Mouse (Mus musculus): Measurements from ENCODE around the gene Nmnat2. TPM values are rescaled to one million over a fixed set of nuclear protein-coding genes. Genes with fewer than 3 reads are reported as not detected.

Gene Nmnat2
- polyA plus RNA-seq, 1 experiment: 8.3 TPM

GRCm38 (mm10) chr1:153013541-153014288 is 58.9 kb downstream of the Nmnat2 start:
- no peaks in the 10 kb centered on the region for H3K79me3 ChIP-seq (ENCODE audit: low read depth)
- TF ChIP-seq MYOG (IDR thresholded peaks at IDR 0.05; ENCODE audit: control insufficient read depth, extremely low read depth, insufficient read length): no peak
- no peak for TF ChIP-seq MYOD1 (IDR thresholded peaks at IDR 0.05; ENCODE audit: control insufficient read depth, insufficient read length, low read depth)
- no peak for TF ChIP-seq CEBPB (IDR thresholded peaks at IDR 0.05; ENCODE audit: low read depth)
- TF ChIP-seq FOSL1 (IDR thresholded peaks at IDR 0.05; ENCODE audit: insufficient read depth, low read length, poor library complexity, severe bottlenecking): no peak
- no peak for TF ChIP-seq USF1 (IDR thresholded peaks at IDR 0.05; ENCODE audit: low read depth)
- TF ChIP-seq CTCF (IDR thresholded peaks at IDR 0.05; ENCODE audit: control insufficient read depth, insufficient read depth, insufficient read length): no peak
- TF ChIP-seq MAX (IDR thresholded peaks at IDR 0.05): no peak
- H3K27me3 ChIP-seq (ENCODE audit: control insufficient read depth, insufficient read depth, insufficient read length): no peaks in the 10 kb centered on the region

GRCm38 (mm10) chr1:153014431-153015186 is 59.8 kb downstream of the Nmnat2 start:
- Histone ChIP-seq H3ac (ENCODE audit: control insufficient read depth, insufficient read length, low read depth) (no peak overlapping the region), H3K4me3 (ENCODE audit: insufficient read depth, poor library complexity, severe bottlenecking) (no peak overlapping the region), H3K27me3 (ENCODE audit: control insufficient read depth, insufficient read depth, insufficient read length) (no peaks in the 10 kb centered on the region), H3K36me3 (ENCODE audit: control insufficient read depth, insufficient read depth) (no peaks in the 10 kb centered on the region), H3K79me2 (ENCODE audit: control insufficient read depth, insufficient read depth) (no peaks in the 10 kb centered on the region), H3K79me3 (ENCODE audit: low read depth) (no peaks in the 10 kb centered on the region)
- TF ChIP-seq USF1 (IDR thresholded peaks at IDR 0.05; ENCODE audit: low read depth) (no peak), MAX (IDR thresholded peaks at IDR 0.05) (no peak), FOSL1 (IDR thresholded peaks at IDR 0.05; ENCODE audit: insufficient read depth, low read length, poor library complexity, severe bottlenecking) (no peak), MYOG (IDR thresholded peaks at IDR 0.05; ENCODE audit: control insufficient read depth, extremely low read depth, insufficient read length) (no peak), MYOD1 (IDR thresholded peaks at IDR 0.05; ENCODE audit: control insufficient read depth, insufficient read length, low read depth) (no peak), CTCF (IDR thresholded peaks at IDR 0.05; ENCODE audit: control insufficient read depth, insufficient read depth, insufficient read length) (no peak), CEBPB (IDR thresholded peaks at IDR 0.05; ENCODE audit: low read depth) (no peak)

More at GRCm38 (mm10) chr1:153013541-153014288, 58.9 kb downstream of the Nmnat2 start:
- no peaks in the 10 kb centered on the region for H3K79me2 ChIP-seq (ENCODE audit: control insufficient read depth, insufficient read depth)
- no peak overlapping the region for H3ac ChIP-seq (ENCODE audit: control insufficient read depth, insufficient read length, low read depth)
- H3K36me3 ChIP-seq (ENCODE audit: control insufficient read depth, insufficient read depth): no peaks in the 10 kb centered on the region
- H3K4me3 ChIP-seq (ENCODE audit: insufficient read depth, poor library complexity, severe bottlenecking): no peak overlapping the region

- H3K4me3 ChIP-seq (ENCODE audit: insufficient read depth, poor library complexity, severe bottlenecking): no peak overlapping the region
- H3ac ChIP-seq (ENCODE audit: control insufficient read depth, insufficient read length, low read depth): no peak overlapping the region
- TF ChIP-seq CEBPB (IDR thresholded peaks at IDR 0.05; ENCODE audit: low read depth) (no peak), CTCF (IDR thresholded peaks at IDR 0.05; ENCODE audit: control insufficient read depth, insufficient read depth, insufficient read length) (no peak), MYOG (IDR thresholded peaks at IDR 0.05; ENCODE audit: control insufficient read depth, extremely low read depth, insufficient read length) (no peak), MYOD1 (IDR thresholded peaks at IDR 0.05; ENCODE audit: control insufficient read depth, insufficient read length, low read depth) (no peak), MAX (IDR thresholded peaks at IDR 0.05) (no peak), FOSL1 (IDR thresholded peaks at IDR 0.05; ENCODE audit: insufficient read depth, low read length, poor library complexity, severe bottlenecking) (no peak), USF1 (IDR thresholded peaks at IDR 0.05; ENCODE audit: low read depth) (no peak)
- no peaks in the 10 kb centered on the region for H3K79me3 ChIP-seq (ENCODE audit: low read depth)
- H3K36me3 ChIP-seq (ENCODE audit: control insufficient read depth, insufficient read depth): no peaks in the 10 kb centered on the region
- H3K27me3 ChIP-seq (ENCODE audit: control insufficient read depth, insufficient read depth, insufficient read length): no peaks in the 10 kb centered on the region
- no peaks in the 10 kb centered on the region for H3K79me2 ChIP-seq (ENCODE audit: control insufficient read depth, insufficient read depth)
These were observed 61.8 kb downstream of the Nmnat2 start for GRCm38 (mm10) chr1:153016465-153017163.

- Histone ChIP-seq H3K27me3 (ENCODE audit: control insufficient read depth, insufficient read depth, insufficient read length) (no peaks in the 10 kb centered on the region), H3ac (ENCODE audit: control insufficient read depth, insufficient read length, low read depth) (no peak overlapping the region), H3K36me3 (ENCODE audit: control insufficient read depth, insufficient read depth) (no peaks in the 10 kb centered on the region), H3K79me2 (ENCODE audit: control insufficient read depth, insufficient read depth) (no peaks in the 10 kb centered on the region), H3K4me3 (ENCODE audit: insufficient read depth, poor library complexity, severe bottlenecking) (no peak overlapping the region), H3K79me3 (ENCODE audit: low read depth) (no peaks in the 10 kb centered on the region)
- TF ChIP-seq USF1 (IDR thresholded peaks at IDR 0.05; ENCODE audit: low read depth) (no peak), MAX (IDR thresholded peaks at IDR 0.05) (no peak), CTCF (IDR thresholded peaks at IDR 0.05; ENCODE audit: control insufficient read depth, insufficient read depth, insufficient read length) (no peak), CEBPB (IDR thresholded peaks at IDR 0.05; ENCODE audit: low read depth) (no peak), MYOD1 (IDR thresholded peaks at IDR 0.05; ENCODE audit: control insufficient read depth, insufficient read length, low read depth) (no peak), MYOG (IDR thresholded peaks at IDR 0.05; ENCODE audit: control insufficient read depth, extremely low read depth, insufficient read length) (no peak), FOSL1 (IDR thresholded peaks at IDR 0.05; ENCODE audit: insufficient read depth, low read length, poor library complexity, severe bottlenecking) (no peak)
These were observed 64.3 kb downstream of the Nmnat2 start for GRCm38 (mm10) chr1:153019128-153019527.

- H3K79me3 ChIP-seq (ENCODE audit: low read depth): no peaks in the 10 kb centered on the region
- H3ac ChIP-seq (ENCODE audit: control insufficient read depth, insufficient read length, low read depth): no peak overlapping the region
- no peaks in the 10 kb centered on the region for H3K79me2 ChIP-seq (ENCODE audit: control insufficient read depth, insufficient read depth)
- H3K27me3 ChIP-seq (ENCODE audit: control insufficient read depth, insufficient read depth, insufficient read length): no peaks in the 10 kb centered on the region
- no peak overlapping the region for H3K4me3 ChIP-seq (ENCODE audit: insufficient read depth, poor library complexity, severe bottlenecking)
- no peaks in the 10 kb centered on the region for H3K36me3 ChIP-seq (ENCODE audit: control insufficient read depth, insufficient read depth)
- TF ChIP-seq FOSL1 (IDR thresholded peaks at IDR 0.05; ENCODE audit: insufficient read depth, low read length, poor library complexity, severe bottlenecking) (no peak), USF1 (IDR thresholded peaks at IDR 0.05; ENCODE audit: low read depth) (no peak), CEBPB (IDR thresholded peaks at IDR 0.05; ENCODE audit: low read depth) (no peak), MYOG (IDR thresholded peaks at IDR 0.05; ENCODE audit: control insufficient read depth, extremely low read depth, insufficient read length) (no peak), MYOD1 (IDR thresholded peaks at IDR 0.05; ENCODE audit: control insufficient read depth, insufficient read length, low read depth) (no peak), MAX (IDR thresholded peaks at IDR 0.05) (no peak), CTCF (IDR thresholded peaks at IDR 0.05; ENCODE audit: control insufficient read depth, insufficient read depth, insufficient read length) (no peak)
These were observed 64.8 kb downstream of the Nmnat2 start for GRCm38 (mm10) chr1:153019623-153020022.
